Mouse (Mus musculus): ENCODE results near the gene Gm2042. TPM values are rescaled to one million over a fixed set of nuclear protein-coding genes. Genes with fewer than 3 reads are reported as not detected.

The Gm2042 gene
- not detected for total RNA-seq (2023)

GRCm38 (mm10) chr12:87953780-87954179 lies at the start of gene Gm2042:
Gm2042 (plus strand) TSS chr12:87954080.

GRCm38 (mm10) chr12:87919721-87920120 lies 34.2 kb upstream of the Gm2042 start, which contains the start of gene Gm2035:
Gm2035 (minus strand) TSS chr12:87919857.

Other genes starting within 250 kb of the Gm2042 start
- not detected for gene Gm21319, start 178.3 kb upstream of the Gm2042 start, total RNA-seq (2023)
- not detected for gene Gm21936, start 158.6 kb upstream of the Gm2042 start, total RNA-seq (2023)
- gene BB287469, start 137.5 kb upstream of the Gm2042 start, total RNA-seq (2023), result not detected
- not detected for gene Gm2001, start 111.7 kb upstream of the Gm2042 start, total RNA-seq (2023)
- not detected for gene Gm2016, start 80.0 kb upstream of the Gm2042 start, total RNA-seq (2023)
- gene Gm2022, start 58.7 kb upstream of the Gm2042 start, total RNA-seq (2023), result not detected
- gene Gm2035, start 34.2 kb upstream of the Gm2042 start, total RNA-seq (2023), result not detected
- gene Gm2075, start 57.8 kb downstream of the Gm2042 start, total RNA-seq (2023), result not detected
- gene Gm6803, start 64.7 kb downstream of the Gm2042 start, total RNA-seq (2023), result not detected
- not detected for gene Gm2056, start 72.9 kb downstream of the Gm2042 start, total RNA-seq (2023)
- not detected for gene Gm16368, start 129.6 kb downstream of the Gm2042 start, total RNA-seq (2023)
- gene Gm10436, start 228.0 kb downstream of the Gm2042 start, total RNA-seq (2023), result not detected

Data from neutrophil, adult 59 days (primary cell).